Mouse (Mus musculus) fat pad, adult 2 months (tissue): ENCODE results near the gene Gm1123.
A peak's percentile ranks its signal among the peaks of the same experiment; 100 is the strongest.

Source experiments
- DNase-seq: peaks from one replicate; pipeline ENCODE4 v3.0.0-alpha.2; 2011; ENCODE audit warnings: low read depth, low spot score; ENCODE audit errors: extremely low read depth

Gm1123 gene

DNA sequence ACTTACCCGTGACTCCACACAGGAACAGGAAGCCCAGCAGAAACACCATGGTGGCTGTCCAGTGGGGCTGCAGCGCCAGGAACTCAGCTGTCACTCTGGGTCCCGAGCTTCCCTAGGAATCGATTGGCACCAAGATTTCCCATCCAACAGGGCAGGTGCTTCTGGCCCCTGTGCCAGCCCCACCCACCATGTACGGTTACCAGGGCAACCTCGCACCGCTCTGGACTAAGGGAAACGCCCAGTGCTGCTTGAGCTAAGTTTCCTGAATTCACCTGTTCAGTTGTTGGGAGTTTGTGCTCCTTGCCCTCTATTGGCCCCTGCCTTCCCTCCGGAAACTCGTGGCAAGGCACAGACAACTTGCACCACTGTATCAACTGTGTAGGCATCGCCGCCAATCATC, at the start of gene Gm1123:
Gene Gm1123, minus strand, starts transcription at position 141 of the 400 bp plus-strand sequence.
- DNase-seq, result no peak

DNA sequence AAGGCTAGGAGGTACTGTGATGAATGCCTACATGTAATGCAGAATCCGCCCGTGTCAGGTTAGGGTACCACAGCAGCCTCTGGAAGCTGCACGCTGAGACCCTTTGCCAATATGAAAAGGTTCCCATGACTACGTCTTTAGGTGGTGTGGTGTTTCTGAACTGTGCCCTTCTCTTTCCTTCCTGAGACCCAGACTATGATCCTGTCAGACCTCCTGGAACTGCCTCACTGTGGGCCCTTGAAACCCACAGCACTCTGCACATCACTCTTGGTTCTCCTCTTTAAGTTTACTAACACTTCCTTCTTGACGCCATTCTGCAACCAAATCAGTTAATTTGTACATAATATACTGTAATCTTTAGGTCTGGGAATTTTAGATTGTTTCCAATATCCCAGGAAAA, 46.2 kb upstream of the Gm1123 start:
- DNase-seq, result no peak

DNA sequence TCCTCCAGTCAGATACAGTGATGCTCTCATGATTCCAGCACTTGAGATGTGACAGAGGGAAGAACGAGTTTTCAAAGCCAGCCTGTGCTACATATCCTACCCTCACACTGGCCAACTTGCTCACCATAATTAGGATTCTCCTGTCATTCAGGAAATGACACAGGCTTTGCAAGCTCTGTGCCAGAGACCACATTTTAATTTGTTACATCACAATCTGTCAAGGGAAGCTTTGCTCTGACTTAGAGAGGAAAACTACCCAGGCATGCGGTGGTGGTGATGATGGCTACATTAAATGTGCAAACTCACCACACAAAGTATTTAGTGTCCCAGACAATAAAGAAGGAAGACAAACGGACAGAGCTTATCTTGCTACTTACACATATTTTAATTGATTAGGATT, 45.8 kb upstream of the Gm1123 start:
- no peak for DNase-seq

DNA sequence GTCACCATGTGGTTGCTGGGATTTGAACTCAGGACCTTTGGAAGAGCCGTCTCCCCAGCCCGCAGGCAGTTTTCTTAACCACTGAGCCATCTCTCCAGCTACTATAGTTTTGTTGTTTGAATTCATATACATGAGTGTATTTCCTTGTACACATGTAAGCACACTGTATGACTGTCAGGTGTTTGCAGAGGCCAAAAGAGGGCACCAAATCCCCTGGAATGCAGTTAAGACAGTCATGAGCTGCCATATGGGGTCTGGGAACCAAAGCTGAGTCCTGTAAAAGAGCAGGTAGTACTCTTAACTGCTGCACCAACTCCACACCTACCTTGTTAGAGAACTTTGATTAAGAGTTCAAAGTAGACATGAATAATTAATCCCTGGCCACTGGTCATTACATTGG, 45.1 kb upstream of the Gm1123 start:
- DNase-seq, result no peak

DNA sequence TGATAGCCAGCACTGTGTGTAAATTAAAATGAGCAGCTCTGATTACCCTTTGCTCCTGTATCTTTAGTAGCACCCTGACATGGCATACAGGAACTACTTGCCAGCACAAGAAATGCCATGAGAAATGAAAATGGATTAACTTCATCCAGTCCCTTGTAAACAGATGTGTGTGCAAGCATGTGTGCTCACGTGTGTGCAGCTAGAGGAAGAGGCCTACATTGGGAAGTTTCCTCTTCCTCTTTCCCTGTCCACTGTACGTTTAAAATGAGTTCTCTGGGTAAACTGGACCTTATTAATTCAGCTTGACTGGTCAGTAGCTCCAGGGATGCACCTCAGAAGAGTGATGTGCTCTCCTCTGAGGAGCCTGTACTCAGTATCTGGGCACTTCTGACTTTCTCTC, 38.9 kb upstream of the Gm1123 start:
- no peak for DNase-seq

DNA sequence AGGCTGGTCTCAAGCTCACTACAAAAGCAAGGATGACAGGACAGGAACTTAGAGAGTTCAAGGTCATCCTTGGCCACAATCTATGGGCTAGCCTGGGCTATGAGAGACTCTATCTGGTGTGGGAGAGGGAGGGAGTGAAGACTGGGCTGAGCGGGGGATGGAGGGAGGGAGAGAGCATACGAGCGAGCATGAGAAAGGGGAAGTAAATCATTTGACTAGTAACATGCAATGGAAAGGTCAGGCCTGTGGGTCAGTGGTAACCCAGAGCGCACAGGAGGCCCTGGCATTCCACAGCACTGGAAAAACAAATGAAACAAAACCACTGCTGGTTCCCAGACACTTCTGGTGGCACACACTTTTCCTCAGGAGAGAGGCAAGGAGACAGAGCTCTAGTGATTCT, 37.0 kb upstream of the Gm1123 start:
- no peak for DNase-seq

DNA sequence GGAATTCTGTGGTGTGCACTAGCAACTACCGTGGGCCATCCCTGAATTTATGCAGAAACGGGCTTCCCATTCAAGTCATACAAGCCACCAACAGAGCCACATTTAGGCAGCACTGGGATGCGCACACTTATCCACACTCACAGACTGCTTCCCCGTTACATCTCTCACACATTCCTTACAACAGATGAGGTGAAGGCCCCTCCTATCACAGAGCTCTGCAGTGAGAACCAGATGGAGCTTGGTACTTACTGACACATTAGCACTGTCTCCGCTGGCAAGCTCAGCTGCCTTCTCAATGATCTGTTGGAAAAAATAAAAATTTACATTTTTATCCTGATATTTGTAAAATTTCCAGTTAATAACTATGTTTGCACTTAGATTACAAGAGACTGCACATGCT, 29.8 kb upstream of the Gm1123 start:
- DNase-seq, result no peak

DNA sequence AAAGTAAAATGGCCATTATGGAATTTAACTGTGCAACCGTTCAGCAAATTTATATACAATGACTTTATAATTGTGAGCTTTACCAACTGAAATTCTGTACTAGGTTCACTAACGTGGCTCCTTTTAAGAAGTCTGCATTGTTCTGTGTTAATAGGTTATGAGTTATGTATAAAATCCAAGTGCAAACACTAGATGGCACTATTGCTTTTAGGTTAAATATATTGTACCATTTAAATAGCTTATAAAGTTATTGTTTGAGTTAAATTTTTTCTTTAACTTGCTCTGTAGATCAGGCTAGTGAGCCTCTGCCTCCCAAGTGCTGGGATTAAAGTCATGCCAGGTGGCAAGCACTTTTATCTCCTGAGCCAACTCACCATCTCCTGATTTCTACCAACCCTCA, 28.7 kb upstream of the Gm1123 start:
- no peak for DNase-seq

DNA sequence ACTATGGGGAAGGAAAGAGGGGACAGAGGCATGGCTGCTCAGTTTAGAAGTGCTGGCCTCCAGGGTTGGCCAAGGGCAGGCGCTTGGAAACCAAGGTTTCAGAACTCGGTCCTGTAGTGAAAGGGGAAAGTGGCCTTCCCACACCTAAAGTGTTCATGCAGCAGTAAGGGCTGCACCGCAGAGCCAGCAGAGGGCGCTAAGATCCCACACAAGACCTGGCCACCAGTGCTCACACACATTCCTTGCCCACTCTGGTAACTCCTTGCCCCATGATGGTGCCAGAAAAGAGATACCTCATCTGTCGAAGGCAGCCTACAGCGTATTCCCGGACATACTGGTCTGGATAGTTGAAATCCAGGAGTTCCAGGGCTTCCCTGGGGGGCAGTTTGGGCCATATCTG, 27.0 kb upstream of the Gm1123 start:
- DNase-seq, result peak; percentile 3

DNA sequence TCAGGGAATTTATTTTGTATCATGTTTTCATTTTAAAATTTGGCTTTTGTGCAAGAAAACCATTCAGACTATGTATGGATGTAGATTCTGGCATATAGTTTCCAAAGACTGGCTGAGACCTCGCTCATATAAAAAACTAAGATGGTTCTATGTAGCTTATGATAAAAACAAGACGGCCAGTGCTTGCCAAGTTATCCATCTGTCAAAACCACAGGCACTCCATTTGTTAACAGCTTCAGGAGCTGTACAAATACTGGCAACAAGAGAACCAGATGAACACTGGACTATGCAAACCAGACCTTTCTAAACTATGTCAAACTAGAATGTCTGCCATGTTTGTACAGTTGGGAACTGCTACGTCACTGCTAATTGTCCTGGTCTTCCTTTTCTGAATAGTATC, 22.2 kb upstream of the Gm1123 start:
- DNase-seq, result no peak

DNA sequence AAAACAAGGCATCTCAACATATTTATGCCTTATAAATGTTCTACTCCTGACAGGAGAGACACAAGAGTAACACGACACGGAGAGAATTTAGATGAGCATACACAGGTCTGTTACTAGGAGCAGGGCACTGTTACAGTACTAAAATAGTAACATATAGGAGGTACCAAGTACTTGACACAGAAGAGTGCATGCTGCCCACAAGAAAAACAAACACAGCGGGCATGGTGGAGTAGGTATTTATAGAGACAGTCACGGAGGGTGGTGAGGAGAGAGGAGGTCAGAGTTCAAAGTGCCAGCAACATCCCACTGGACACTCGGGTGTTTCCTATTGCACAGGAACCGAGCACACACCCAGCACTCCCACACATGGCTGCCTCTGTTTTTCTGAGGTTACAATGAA, 14.2 kb upstream of the Gm1123 start:
- no peak for DNase-seq

DNA sequence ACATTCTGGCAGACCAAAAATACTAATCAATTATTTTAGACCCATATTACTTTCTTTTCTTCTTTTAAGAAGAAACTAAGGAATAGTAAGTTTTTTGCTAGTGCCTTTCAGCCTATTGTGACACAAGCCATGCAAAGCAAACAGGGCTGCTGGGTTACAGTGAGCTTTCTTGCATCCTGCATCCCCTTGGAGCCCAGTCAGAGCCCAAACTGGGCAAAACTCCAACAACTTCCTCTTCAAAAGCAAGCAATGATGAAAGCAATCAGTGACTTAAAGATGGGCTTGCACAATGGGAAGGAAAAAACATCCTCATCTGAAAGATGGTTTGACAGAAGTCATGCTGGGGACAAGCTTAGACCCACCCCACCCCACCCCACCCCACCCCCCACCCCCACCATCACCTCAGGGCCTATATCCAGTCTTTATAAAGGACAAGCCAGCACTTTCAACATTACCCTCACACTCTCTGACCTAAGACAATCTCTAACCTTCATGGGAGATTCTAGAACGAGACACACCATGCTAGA, 13.3 kb upstream of the Gm1123 start:
- no peak for DNase-seq

DNA sequence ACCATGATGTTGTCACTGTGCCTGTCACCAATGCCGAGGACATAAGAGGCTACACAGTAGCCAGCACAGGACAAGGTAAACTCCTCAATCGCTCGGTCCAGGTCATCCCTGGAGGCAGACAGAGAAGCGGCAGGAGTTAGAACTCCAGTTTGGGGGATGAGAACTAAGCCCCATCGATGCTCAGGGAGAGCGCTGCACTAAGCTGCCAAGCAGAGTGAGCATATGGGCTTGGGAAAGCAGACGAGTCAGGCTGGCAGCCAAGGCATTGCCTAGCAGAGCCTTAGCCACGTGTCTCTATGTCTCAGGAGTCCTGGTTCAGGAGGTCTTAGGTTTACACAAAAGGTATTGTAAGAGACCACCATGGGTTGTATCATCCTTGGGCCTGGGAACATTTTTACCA, 9.2 kb upstream of the Gm1123 start:
- no peak for DNase-seq

DNA sequence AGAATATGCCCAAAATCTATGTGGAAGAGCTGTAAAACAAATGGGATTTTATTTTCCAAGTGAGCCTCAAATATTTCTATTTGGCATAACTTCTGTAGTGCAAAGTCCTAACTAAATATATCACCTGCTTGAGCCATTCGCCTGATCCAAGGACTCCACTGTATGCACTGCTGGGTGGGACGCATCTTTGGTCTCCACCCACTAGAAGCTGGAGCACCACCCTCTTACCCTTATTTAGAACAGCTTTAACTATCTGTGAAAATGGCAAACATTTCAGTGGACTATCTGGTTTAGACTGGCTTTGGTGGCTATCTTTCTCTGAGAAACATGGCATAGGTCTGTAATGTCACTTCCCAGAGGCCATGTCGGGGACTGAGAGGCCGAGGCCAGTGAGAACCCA, 7.1 kb upstream of the Gm1123 start:
- DNase-seq, result no peak

DNA sequence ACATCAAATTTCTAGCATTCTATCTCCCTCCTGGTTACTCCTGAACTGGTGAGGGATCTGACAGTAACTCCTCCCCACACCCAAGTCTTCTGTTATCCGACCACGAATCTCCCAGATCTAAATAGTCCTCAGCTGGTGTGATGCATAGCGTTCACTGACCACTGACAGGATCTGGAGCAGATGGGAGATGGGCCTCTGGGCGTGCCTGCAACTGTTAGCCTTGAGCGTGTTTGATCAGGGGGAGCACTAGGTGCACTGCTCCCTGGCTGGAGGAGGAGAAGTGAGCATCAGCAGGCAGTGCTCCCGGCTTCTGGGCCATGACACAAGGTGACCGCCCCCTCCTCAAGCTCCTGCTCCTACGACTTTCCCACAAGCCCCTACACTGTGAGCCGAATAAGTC, 6.5 kb upstream of the Gm1123 start:
- no peak for DNase-seq

DNA sequence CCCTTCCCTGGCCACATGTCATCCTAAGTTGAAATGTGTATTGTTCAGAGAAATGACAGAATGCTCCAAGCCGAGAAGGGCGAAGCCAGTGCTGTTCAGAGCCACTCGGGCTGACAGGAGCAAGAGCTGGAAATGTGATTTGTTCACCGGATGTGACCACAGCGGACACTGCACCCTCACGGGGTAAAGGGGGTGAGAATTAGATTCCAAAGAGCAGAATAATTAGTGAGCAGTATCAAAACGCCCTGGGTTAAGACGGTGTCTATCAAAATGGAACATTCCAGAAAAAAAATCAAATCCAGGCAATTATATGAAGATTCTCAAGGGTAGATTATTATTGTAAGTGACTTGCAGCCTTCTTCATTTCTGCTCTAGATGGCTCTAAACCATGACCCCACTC, 1.4 kb downstream of the Gm1123 start:
- no peak for DNase-seq

DNA sequence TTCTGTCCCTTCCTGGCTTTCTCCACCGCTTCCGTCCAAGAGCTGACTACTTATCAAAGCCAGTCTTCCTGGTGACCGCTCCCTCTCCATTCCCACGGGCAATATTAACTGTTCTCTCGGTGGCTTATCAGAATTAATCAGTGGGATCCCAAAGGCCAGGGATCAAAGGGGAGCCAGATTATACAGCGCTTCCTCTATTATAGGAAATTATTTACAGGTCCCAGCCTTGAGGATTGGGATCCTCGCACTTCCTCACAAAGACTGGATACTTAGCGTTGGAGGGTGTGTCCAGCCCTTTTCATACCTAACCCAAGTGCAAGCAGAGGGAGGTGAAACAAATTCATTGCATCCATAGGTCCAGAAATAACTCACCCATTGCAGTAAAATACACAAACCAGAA, 3.5 kb downstream of the Gm1123 start:
- DNase-seq, result no peak

DNA sequence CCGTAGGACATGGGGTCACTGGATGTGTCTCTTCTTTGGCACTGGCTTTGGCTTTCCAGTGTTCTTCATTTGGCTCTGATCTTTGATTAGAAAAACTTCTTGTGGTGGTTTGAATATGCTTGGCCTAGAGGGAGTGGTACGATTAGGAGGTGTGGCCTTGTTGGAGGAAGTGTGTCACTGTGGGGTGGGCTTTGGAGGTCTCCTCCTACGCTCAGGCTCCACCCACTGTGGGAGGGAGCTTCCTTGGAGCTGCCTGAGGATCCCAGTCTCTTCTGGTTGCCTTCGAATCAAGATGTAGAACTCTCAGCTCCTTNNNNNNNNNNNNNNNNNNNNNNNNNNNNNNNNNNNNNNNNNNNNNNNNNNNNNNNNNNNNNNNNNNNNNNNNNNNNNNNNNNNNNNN, 13.8 kb downstream of the Gm1123 start:
- DNase-seq, result no peak

DNA sequence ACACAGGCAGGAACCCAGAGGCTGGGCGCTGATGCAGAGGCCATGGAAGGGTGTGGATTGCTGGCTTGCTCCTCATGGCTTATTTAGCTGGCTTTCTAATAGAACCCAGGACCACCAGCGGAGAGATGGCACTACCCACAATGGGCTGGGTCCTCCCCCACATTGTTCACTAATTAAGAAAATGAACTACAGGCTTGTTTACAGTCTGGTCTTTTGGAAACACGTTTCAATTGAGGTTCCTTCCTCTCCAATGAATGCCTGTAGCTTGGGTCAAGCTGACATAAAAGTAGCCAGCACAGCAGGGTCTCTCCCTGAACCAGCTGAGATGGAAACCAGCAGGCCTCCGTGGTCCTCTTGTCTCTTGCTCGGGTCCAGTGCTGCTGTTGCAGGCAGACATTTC, 14.3 kb downstream of the Gm1123 start:
- DNase-seq, result no peak

DNA sequence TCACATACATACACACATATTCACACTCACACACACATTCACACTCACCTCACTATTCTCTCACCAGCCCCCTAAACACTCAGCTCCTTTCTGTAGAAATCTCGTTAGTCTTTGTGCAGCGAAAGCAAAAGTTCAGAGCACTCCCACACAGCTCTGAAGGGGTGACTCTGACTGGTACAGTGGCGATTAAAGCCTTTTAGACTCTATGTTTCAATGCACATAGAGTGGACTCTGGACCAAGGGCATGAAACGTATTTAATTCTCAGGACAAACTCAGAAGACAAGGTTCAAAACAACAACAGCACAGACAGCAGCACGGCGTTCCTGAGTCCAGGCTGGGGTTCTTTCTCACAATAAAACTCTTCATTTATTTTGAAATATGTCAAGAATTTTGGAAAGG, 17.8 kb downstream of the Gm1123 start:
- DNase-seq, result no peak

DNA sequence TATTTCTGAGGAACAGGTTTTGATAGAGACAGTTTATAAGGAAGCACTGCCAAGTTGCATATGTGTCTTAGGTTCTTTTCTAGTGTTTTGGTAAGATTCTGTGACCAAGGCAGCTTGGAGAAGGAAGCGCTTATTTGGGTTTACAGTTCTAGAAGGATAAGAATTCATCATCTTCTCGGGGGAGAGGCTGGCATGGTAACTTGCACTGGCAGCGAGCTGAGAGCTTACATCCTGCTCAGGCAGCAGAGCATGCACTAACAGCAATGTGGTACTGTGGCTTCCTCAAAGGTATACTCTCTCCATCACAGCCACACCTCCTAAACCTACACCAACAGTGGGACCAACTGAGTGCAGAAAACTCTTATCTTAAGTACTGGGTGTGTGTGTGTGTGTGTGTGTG, 18.8 kb downstream of the Gm1123 start:
- no peak for DNase-seq

DNA sequence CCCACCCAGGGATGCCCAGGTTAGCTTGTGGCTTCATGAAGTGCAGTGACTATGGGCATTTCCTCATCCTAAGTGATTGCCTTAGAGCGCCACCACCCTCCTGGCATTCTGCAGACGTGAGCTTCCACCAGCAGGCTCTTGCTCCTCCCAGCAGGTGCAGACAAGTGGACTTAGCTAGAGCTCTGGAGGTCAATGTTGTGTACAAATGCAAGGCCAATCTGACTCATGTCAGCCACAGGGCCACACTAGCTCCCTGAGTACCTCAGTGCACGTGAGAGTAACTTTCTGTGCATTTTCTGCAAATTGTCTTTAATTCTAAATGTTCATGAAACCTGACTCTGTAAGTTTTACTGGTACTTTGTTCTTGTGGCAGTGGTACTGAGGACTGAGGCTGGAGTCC, 19.2 kb downstream of the Gm1123 start:
- DNase-seq, result no peak

DNA sequence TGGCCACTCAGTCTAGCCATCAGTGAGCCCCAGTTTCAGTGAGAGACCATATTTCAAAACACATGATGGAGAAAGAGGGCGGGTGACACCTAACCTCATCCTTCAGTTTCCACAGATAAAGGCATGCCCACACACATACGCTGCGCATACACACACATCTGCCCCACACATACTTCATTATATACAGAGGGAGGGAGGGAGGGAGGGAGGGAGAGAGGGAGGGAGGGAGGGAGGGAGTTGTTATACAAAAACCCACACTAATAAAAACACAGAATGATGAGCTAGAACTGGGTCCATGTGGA, 25.7 kb downstream of the Gm1123 start:
- DNase-seq, result no peak
